Mouse (Mus musculus) CD4-positive helper T cell, adult 2 months (primary cell): Measurements from ENCODE around the gene Zfp446.

Source experiments
- DNase-seq: peaks from one replicate; pipeline ENCODE4 v3.0.0-alpha.2; 2012; ENCODE audit warnings: low read depth, missing footprints, low spot score

Gene Zfp446

DNA sequence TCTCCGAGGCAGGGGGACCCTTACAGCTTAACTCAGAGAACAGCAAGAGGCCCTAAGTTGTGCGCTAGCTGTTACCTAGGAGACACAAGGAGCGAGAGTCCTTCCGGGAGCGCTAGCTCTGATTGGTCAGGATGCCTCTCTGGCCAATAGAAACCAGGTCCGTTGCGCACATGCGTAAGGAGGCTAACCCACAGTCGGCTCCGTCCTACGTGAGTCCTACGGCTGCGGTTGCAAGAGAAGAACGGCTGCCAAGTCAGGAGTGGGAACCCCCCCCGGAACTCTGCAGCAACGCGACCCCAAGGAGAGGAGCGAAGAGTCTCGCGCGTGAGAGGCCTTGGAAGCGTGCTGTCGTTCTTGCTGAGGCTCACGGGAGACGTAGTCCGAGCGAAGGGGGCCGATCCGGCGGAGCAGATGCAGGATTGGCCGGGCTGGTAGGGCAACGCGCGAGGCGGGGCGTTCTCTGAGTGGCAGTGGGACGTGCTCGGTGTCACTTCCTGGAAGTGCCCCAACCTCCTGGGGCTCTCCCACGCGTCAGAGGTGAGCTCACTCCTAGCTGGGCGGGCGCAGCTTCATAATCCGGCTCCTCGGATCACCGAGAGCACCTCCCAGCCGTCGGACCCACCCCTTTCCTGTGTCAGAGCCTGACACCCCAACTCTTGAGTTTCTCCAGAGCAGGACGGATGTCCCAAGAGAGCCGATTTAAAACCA lies at the start of gene Zfp446:
TSS of gene Zfp446 (plus strand) at position 167 of the 708 bp plus-strand sequence.
- DNase-seq = peak; percentile 99

DNA sequence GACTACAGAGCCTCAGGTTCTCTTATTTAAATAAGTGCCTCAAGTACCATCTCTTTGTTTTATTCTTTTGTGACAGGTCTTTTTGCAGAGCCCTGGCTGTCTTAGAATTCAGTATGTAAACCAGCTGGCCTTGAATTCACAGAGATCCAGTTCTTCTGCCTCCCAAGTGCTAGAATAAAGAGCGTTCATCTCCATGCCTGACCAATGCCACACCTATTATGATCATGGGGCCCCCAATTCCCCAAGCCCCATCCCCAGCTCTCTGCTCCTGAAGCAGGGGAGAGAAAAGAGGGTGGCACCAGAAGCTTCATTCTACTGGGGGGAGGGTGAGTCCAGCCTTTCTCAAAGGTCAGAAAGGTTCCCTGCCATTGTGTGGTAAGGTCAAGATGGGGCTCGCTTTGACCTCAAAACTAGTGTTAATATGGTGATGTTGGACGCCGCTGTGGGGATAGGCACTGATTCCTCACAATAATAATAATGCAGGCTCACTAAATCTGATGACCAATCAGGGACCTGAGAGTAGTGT lies 44.0 kb upstream of the Zfp446 start:
- DNase-seq = no peak

DNA sequence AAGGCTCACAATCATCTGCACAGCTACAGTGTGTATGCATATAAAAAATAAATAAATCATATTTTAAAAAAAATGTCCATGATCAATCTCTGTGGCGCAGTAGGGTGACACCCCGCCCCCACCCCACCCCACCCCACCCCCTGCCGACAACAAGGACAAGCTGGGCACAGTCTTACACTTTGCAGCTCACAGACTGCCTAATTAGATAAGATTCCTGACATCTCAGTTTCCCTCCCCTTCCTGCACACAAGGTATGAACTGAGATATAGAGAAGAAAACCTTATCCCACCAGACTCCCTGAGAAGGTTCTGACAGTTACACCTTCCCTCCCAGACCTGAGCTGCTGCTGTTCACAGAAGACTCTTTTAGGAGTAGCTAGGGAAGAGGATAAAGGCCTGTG lies 42.8 kb upstream of the Zfp446 start:
- DNase-seq = no peak

DNA sequence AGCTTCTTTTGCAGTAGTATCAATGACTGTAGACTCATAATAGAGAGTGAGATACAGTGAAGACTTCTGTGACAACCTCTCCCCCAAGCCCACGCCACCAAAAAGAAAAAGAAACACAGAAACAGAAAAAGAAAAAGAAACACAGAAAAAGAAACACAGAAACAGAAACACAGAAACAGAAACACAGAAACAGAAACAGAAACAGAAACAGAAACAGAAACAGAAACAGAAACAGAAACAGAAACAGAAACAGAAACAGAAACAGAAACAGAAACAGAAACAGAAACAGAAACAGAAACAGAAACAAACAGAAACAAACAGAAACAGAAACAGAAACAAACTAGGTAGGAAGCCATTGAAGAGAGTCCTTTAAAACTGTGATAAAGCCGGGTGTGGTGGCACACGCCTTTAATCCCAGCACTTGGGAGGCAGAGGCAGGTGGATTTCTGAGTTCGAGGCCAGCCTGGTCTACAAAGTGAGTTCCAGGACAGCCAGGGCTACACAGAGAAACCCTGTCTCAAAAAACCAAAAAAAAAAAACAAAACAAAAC lies 40.3 kb upstream of the Zfp446 start:
- peak; percentile 24 for DNase-seq

DNA sequence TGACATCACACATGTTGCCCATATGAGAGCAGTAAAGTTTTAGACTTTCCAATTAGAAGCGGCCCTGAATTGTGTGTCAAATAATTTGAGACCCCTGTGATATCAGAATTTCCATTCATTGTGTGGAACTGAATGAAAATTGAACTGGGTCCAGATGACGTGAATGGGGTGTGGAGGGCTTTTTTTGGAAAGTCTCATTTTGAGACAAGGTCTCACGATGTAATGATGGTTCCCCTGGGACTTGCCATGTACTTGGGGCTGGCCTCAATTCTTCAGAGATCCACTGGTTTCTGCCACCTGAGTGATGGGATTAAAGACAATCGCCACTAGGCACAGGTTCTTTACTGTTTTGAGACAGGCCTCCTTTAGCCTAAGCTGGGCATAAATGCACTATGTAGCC lies 37.0 kb upstream of the Zfp446 start:
- no peak for DNase-seq

DNA sequence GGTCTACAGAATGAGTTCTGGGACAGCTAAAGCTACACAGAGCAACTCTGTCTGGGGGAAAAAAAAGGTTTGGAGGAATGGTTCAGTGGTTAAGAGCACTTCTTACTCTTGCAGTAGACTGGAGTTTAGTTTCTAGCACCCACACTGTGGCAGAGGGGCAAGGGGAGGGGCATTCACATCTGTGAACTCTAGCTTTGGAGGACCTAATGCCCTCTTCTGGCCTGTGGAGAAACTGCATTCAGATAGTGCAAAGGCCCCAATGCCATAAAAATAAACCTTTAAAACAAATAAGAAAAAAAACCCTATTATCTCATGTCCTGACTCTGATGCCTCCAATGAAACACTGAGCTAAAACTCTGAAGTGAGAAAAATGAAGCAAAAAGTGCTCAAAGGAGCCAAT lies 34.2 kb upstream of the Zfp446 start:
- peak; percentile 55 for DNase-seq

DNA sequence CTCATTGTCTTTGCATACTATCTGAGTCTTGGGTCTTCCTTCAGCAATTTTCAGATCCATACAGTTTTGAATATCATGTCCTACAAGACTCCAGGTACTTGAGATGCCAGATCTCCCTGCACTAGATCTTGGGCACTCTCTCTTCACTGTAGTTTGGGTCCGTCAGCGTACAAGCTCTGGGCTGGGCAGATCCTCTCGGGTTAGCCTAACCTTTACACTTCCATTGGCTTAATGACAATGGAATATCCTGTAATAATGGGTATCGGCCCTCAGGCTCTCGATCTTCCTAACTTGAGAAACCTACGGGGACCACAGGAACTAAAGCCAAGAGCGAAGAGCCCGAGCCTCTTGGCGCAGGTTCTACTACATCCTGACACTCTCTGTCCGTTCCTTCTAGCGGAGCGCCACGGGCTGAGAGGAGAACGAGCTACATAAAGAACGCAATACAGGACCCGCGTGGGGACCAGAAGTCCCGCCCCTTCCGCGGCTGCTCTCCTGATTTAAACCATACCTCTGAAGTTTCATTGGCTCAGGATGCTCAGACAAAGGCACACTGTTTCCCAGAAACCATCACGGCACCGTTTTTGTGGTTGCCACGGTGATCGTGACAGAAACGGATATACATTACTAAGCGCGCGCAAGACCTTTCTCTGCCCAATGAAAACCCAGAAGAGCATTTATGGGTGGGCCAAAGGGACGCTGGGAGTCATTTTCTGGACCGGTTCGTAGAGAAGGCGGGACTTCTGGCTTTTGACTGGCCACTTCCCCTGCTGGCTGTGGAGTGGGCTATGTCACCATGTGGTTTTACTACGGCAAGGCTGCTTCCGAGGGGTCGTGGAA lies 28.4 kb upstream of the Zfp446 start:
- peak; percentile 99 for DNase-seq

DNA sequence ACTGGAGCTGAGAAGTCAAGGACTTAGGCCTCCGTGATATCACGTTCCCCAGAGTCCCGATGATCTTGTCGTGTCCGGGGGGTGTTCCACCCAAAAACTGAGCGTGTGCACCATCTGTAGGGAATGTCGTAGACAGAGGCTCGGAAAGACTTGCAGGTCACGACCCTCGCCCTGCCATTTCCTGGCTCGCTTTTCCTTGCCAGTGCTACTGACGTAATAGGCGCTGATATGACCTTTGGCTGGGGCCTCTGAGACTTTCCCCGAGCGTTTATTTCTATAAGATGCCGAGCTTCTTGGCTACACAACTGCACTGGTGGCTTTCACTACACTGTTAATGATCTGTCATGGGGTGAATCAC lies 27.8 kb upstream of the Zfp446 start:
- DNase-seq = no peak

DNA sequence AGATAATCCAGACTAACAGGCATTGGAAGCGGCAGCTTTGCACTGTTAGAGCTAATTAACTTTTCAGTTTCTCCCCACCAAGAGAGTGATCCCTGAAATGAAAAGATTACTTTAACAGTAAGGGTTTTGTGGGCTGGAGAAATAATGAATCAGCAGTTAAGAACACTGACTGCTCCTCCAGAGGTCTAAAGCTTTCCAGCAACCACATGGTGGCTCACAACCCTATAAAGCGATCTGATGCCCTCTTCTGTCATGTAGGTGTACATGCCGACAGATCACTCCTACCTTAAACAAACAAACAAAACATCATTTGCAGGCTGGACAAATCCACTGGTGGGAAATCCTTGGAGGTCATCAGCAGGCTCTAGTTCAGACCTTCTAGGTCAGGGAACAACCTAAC lies 22.8 kb upstream of the Zfp446 start:
- DNase-seq = no peak

DNA sequence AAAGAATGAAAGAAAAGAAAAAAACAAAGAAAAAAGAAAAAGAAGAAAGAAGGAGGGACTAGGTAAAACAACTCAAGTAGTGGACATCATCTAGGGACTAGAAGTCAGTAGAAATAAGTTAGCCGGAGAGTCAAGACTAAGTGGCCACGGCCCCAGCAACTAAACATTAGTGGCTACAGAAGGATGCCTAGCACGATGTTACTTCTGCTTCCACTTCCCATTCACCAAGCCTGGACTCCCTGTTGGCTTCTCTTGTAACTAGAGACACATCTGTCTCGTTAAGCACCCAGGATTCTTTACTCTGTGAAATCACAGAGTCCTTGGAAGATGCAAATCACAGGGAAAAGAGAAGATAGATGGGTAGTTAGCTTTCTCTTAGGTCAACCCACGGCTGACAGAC lies 20.1 kb upstream of the Zfp446 start:
- no peak for DNase-seq

DNA sequence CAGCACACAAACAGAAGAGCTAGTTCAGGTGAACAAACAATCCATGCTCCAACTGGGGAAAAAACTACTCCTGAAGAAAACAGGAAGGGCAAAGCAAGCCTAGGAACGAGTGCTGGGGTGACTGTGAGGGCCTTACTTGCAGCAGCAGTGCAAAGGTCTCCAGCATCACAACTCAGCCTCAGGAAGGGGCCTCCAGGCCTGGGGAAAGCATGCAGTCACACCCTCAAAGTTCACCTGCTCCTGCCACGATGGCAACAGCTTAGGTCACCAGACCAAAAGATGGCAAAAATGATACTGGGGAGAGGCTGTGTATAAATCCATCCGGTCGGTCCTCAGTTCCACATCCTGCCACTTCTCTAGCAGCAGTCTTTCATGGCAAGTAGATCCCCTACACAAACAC lies 18.7 kb upstream of the Zfp446 start:
- no peak for DNase-seq

DNA sequence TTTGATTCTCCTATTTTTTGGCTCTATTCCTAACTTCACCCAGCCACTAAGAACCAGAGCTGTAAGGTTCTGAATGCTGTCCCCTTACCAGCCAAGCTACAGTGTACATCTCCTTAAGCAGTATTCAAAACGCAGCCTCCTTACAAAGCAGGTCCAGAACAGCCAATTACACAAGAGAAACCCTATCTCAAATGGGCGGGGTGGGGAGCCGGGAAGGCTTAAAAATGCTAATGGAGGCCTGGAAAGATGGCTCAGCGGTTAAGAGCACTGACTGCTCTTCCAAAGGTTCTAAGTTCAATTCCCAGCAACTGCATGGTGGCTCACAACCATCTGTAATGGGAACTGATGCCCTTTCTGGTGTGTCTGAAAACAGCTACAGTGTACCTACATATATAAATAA lies 17.9 kb upstream of the Zfp446 start:
- DNase-seq = no peak

DNA sequence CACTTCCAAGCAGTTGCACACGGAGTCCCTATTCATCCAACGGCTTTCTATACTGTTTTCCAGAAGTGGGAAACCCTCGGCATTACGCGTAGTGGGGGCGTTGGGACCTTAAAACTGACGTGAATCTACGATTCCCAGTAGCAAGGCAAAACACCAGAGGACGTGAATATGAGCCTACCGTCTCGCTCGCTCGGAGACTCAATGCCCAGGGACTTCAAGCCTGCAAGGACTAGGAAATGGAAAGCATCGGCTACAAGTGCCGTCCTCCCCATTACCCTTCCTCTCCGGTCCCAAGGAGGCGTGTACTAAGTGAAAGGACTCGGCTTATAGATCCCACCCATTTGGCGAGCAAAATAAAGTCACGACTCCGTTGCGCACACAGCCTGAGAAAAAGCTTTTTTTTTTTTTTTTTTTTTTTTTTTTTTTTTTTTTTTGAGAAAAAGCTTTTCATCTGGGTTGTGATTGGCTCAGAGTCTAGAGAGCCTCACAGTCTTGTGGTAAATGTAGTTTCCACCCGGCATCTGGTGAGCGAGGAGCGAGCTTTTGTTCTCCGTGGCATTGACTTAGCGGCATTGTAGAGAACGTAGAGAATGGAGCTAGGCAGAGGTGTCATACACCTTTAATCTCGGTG lies 16.0 kb upstream of the Zfp446 start:
- DNase-seq = peak; percentile 90

DNA sequence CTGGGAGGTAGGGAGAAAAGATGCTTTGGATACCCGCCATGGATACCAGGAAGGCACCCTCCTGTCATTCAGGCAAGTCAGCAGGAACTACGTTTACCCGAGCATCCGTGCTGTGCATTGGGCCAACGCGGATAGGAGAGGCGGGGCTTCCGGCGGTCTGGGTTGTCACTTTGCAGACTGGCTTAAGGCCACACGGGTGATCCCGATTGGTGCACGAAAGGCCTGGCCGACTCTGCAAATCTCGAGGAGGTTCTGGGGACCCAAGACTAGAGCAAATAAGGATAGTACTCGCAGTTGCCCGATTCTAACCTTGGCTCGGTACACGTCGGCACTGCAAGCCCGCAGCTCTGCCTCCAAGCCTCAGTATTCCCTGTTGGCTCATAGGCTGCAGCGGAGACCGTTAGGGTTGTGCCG lies 12.0 kb upstream of the Zfp446 start, which contains the start of gene Zfp324:
TSS of gene Zfp324 (plus strand) at position 161 of the 414 bp plus-strand sequence.
- peak; percentile 91 for DNase-seq

DNA sequence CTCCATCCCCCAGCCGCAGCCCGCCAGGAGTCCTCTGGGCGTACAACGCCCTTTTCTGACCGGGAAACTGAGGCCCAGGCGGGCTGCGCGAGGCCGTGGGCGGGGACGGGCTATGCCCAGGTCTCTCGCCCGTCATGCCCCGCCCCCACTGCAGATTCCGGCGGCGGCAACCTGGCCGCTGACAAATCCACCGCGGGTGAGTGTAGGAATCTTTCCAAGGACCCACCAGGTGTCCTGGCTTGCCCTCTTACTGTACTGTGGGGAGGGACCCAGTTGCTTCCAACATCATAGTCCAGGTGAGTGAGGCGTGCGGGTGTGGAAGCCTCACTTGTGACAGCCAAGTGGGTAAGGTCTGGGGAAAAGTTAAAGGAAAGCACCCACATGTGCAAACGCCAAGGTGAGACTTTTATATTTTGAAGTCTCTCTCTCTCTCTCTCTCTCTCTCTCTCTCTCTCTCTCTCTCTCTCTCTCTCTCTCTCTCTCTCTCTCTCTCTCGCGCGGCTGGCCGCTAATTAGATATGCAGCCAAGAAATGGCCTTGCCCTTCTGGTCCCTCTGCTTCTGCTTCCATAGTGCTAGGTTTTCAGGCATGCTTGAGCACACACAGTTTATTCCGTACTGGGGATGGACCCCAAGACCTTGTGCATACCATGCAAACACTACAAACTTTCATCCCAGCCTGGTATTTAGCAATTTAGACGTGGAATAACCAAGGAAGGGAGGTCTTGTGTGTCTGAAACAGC lies 11.4 kb upstream of the Zfp446 start:
- DNase-seq = peak; percentile 76

DNA sequence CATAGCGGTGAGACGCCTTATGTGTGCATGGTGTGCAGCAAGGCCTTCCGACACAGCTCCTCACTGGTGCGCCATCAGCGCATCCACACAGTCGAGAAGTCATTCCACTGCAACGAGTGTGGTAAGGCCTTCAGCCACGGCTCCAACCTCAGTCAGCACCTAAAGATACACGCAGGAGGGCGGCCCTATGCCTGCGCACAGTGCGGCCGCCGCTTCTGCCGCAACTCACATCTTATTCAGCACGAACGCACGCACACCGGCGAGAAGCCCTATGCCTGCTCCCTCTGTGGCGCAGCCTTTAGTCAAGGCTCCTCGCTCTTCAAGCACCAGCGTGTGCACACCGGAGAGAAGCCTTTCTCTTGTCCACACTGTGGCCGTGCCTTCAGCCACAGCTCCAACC lies 6.7 kb upstream of the Zfp446 start:
- DNase-seq = no peak

DNA sequence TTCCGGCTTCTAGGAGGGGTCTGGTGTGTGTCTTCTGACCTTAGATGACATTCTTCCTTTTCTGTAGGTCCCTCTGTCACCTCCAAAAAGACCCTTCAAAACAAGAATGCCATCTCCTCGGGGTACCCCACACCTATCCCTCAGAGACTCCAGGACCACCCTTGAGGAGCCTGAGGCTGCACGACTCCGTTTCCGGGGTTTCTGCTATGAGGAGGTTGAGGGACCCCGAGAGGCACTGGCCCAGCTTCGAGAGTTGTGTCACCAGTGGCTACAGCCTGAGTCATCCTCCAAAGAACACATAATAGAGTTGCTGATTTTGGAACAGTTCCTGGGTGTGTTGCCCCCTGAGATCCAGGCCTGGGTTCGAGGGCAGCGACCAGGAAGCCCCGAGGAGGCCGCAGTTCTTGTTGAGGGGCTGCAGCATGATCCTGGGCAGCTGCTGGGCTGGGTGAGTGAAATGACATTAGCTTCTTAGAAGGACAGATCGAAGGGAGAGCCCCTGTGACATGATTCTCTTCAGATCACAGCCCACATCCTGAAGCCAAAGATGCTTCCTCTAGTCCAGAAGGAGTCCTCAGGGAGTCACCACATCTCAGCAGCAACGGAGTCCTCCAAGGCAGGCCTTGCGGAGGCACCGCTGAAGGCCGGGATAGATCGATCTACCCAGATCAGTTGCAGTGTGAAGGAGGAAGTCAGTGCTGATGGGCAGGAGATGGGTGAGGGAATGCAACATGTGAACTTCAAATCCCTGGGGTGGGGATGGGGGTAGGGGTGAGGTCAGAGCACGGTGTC lies 1.5 kb downstream of the Zfp446 start:
- DNase-seq = peak; percentile 35

DNA sequence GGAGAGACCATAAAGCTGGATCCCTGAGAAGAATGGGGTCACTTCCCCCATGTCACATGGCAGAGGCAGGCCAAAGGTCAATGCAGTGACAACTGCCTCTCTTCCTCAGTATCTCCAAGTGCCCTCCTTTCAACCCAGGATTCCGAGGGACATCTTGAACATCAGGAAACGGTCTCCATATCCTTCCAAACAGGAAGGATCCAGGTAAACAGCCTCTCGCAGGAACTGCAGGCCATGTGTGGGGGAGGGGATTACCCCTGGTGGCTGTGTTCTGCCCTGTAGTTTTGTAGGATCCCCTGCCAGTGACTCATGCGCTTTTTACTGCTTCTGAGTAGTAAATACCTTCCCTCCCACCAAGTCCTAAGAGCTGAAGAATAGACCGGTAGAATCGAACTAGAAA lies 2.1 kb downstream of the Zfp446 start:
- peak; percentile 16 for DNase-seq

DNA sequence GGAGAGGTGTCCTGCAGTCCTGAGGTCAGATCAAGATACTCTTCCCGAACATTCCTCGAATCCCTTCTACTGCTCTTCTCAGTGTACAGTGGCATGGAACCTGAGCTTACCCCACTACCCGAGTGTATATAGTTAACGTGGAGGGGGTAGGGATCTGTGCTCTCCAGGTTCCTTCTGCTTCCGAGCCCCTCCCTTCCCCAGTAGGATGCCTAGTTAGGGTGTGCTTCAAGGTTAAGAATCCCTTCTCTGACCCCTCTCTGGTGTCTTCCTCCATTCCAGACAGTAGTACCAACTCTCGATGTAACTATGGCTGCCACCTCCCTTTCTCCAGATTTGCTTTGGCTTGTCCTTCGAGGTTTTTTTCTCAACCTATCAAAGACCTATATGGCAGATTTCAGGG lies 2.6 kb downstream of the Zfp446 start:
- no peak for DNase-seq

DNA sequence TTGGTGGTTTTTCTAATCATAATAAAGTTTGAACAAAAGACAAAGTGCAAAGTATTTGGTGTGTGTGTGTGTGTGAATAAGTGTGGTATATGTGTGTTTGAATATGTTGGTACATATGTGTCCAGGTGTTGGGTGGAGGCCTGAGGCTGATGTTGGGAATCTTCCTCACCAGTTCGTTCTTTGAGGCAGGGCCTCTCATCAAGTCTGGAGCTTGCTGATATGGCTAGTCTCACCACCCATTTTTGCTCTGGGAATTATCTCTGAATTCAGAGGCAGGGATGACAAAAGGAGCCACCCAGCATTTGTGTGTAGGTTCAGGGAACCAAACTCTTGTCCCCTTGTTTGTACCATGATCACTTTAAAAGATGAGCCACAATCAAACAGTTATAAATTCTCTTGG lies 8.1 kb downstream of the Zfp446 start:
- no peak for DNase-seq

DNA sequence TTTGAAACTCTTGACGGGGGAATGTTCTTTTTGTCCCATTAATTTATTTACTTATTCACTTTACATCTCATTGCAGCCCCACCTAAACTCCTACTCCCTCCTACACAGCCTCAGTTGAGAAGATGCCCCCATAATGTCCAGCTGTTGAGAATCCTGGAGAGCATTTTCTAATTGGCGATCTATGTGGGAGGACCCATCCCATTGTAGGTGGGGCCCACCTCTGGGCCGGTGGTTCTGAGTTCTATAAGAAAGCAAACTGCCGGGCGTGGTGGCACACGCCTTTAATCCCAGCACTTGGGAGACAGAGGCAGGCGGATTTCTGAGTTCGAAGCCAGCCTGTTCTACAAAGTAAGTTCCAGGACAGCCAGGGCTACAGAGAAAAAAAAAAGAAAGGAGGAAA lies 9.3 kb downstream of the Zfp446 start:
- no peak for DNase-seq
